Mouse (Mus musculus) liver, postnatal 0 days (tissue): Measurements from ENCODE around the gene Itm2b. TPM values are rescaled to one million over a fixed set of nuclear protein-coding genes. Genes with fewer than 3 reads are reported as not detected.

Experiments used
- ATAC-seq: fragments of 200-750 bp; cut with Nextera tagmentation; 2 replicates; pipeline ENCODE4 v1.8.0; 2017; ENCODE audit warnings: mild to moderate bottlenecking, moderate library complexity
- DNase-seq: peaks from one replicate; pipeline ENCODE4 v3.0.0-alpha.2; 2016
- H3K27ac ChIP-seq: fragments of 300-500 bp; sonication (generic); 2 replicates; pipeline ENCODE4 v1.5.1; 2014; ENCODE audit warnings: antibody characterized with exemption, moderate library complexity, mild to moderate bottlenecking, low read depth
- H3K27me3 ChIP-seq: fragments of 300-500 bp; sonication (generic); 2 replicates; pipeline ENCODE4 v1.6.1; 2014; ENCODE audit warnings: low read length, control low read depth, mixed read lengths; ENCODE audit not compliant: insufficient read depth
- H3K36me3 ChIP-seq: fragments of 300-500 bp; sonication (generic); replicated peaks from 2 replicates; pipeline ENCODE4 v1.6.1; 2014; ENCODE audit warnings: mild to moderate bottlenecking, control low read depth, low read length, moderate library complexity, mixed read lengths; ENCODE audit not compliant: insufficient read depth
- H3K4me1 ChIP-seq: fragments of 300-500 bp; sonication (generic); 2 replicates; pipeline ENCODE4 v1.6.1; 2014; ENCODE audit warnings: antibody characterized with exemption, mild to moderate bottlenecking, control low read depth; ENCODE audit not compliant: insufficient read depth
- H3K4me2 ChIP-seq: fragments of 300-500 bp; sonication (generic); 2 replicates; pipeline ENCODE4 v1.6.1; 2014; ENCODE audit warnings: low read depth, mild to moderate bottlenecking, low read length, moderate library complexity, mixed read lengths
- H3K4me3 ChIP-seq: fragments of 300-500 bp; sonication (generic); 2 replicates; pipeline ENCODE4 v1.5.1; 2014; ENCODE audit warnings: low read depth, low read length
- H3K9ac ChIP-seq: fragments of 300-500 bp; sonication (generic); replicated peaks from 2 replicates; pipeline ENCODE4 v1.6.1; 2014; ENCODE audit warnings: mild to moderate bottlenecking, moderate library complexity
- H3K9me3 ChIP-seq: fragments of 300-500 bp; sonication (generic); 2 replicates; pipeline ENCODE4 v1.6.1; 2016; ENCODE audit warnings: mild to moderate bottlenecking, control low read depth, low read length, mixed read lengths
- CTCF ChIP-seq: sonication (generic); IDR thresholded peaks from 2 replicates; pipeline ENCODE4 v1.5.1; 2016; ENCODE audit warnings: antibody characterized with exemption, low read depth
- EP300 ChIP-seq: IDR thresholded peaks from 2 replicates; pipeline ENCODE4 v1.6.1; 2016; ENCODE audit warnings: antibody characterized with exemption, low read depth, mild to moderate bottlenecking
- WGBS: fragments of 180-500 bp; shearing (Covaris S2); extraction: QIAGEN DNeasy Blood & Tissue Kit; methylation state at CpG from one replicate; pipeline ENCODE4 v1.1.7; 2014; ENCODE audit not compliant: insufficient replicate concordance; 5-methylcytosine and 5-hydroxymethylcytosine counted together
- polyA plus RNA-seq: library from polyadenylated mRNA; unstranded; fragments of >200 nt; fragmentation: Nextera tagmentation; extraction: Ambion mirVana; gene quantifications from 2 replicates; pipeline ENCODE4 v1.2.1, GENCODE M21; 2015

Gene Itm2b
- polyA plus RNA-seq, 1 experiment from 2014 or later = 961 TPM

DNA sequence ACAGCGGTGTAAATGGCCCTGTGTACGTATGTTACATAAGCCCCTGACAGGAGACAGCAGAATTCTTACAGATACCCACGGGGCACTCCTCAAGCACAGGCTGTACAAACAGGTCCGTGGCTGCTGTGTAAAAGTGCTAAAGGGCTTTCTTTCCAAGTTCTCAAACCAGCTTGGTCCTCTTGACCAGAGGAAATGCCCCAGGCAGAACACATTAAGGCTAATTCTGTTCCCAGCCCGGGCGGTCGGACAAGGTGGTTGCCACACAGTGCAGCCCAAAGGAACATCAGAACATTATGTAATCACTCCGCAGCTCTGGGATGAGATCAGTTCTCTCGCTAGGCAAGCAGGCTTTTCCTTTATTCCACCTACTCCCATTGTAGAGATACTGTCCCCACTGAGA lies 2.4 kb downstream of the Itm2b start:
- Histone ChIP-seq H3K4me2 (peak overlapping the region; percentile 82), H3K9me3 (no peaks in the 10 kb centered on the region), H3K27me3 (no peaks in the 10 kb centered on the region), H3K9ac (peak overlapping the region; percentile 97), H3K27ac (peak overlapping the region; percentile 98), H3K4me1 (peaks cover 40% of the 10 kb centered on the region), H3K4me3 (peak overlapping the region; percentile 93), H3K36me3 (peaks cover 31% of the 10 kb centered on the region)
- DNase-seq = peak; percentile 62
- WGBS = 24% methylated on average over 9 of the region's 9 CpGs
- no peak for TF ChIP-seq EP300
- no peak for TF ChIP-seq CTCF
- ATAC-seq = peak; percentile 40

DNA sequence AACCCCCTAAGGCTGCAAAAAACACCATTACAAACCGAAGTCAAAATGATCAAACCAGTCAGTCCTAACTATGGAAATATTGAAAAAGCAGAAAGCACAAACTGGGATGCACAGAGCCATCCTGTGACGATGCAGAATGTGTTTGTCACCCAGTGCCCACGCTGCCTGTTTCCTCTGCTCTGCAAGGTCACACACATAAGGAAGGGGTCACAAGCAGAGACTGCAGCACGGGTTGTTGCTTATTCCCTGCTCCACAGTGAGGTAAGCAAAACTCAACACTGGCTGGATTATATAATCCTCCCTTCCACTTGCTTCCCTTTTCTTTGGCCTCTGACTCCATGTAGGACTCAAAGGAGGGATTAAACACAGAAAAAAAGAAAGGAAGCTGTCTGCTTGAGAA lies 3.5 kb downstream of the Itm2b start:
- Histone ChIP-seq H3K27me3 (no peaks in the 10 kb centered on the region), H3K27ac (peak overlapping the region; percentile 36; the same call in 1 of the 2 replicates), H3K4me3 (no peak overlapping the region; the same call in 1 of the 2 replicates), H3K9ac (0 out of 2 replicates have a peak overlapping the region, but pooled peaks have one; percentile 18), H3K4me2 (peak overlapping the region; percentile 82), H3K9me3 (no peaks in the 10 kb centered on the region), H3K4me1 (peaks cover 42% of the 10 kb centered on the region), H3K36me3 (peaks cover 33% of the 10 kb centered on the region)
- 25% methylated on average over 4 of the region's 4 CpGs for WGBS
- DNase-seq (no peak), ATAC-seq (no peak)
- no peak for TF ChIP-seq CTCF
- no peak for TF ChIP-seq EP300

DNA sequence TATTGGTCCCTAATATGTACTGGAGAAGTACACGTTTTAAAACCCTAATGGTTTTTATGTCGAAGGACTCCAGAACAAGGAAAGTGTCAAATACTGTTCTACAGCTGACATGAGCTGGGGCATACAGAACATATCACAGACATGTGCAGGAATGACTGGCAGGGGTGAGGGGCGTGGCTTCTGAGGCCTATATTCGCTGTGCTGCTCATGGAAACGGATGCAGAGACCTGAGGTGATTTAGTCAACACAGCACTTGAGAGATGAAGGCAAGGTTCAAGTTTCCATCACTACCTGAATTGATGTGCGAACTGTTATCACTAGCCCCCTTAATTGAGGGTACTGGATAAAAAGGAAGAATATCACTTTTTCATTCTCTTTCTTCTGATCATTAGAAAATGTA lies 7.3 kb downstream of the Itm2b start:
- no peak overlapping the region for H3K9ac ChIP-seq
- peaks cover 44% of the 10 kb centered on the region for H3K36me3 ChIP-seq
- WGBS = 71% methylated on average over 6 of the region's 6 CpGs

GRCm38 (mm10) chr14:73376920-73377319 lies 8.2 kb downstream of the Itm2b start:
- TF ChIP-seq EP300 (no peak), CTCF (no peak)
- ATAC-seq (no peak), DNase-seq (no peak)
- Histone ChIP-seq H3K27me3 (no peaks in the 10 kb centered on the region), H3K4me3 (no peak overlapping the region), H3K4me1 (peaks cover 22% of the 10 kb centered on the region), H3K36me3 (peaks cover 51% of the 10 kb centered on the region), H3K9ac (no peak overlapping the region), H3K27ac (peak overlapping the region; percentile 9; the same call in 1 of the 2 replicates), H3K4me2 (no peak overlapping the region), H3K9me3 (no peaks in the 10 kb centered on the region)
- 64% methylated on average over 6 of the region's 6 CpGs for WGBS

More for the DNA sequence above, 7.3 kb downstream of the Itm2b start:
- DNase-seq (no peak), ATAC-seq (no peak)
- H3K27me3 ChIP-seq = no peaks in the 10 kb centered on the region
- H3K4me2 ChIP-seq = no peak overlapping the region
- no peak for TF ChIP-seq EP300
- no peak for TF ChIP-seq CTCF
- H3K4me1 ChIP-seq = peaks cover 28% of the 10 kb centered on the region
- H3K27ac ChIP-seq = no peak overlapping the region
- H3K9me3 ChIP-seq = no peaks in the 10 kb centered on the region
- H3K4me3 ChIP-seq = no peak overlapping the region

DNA sequence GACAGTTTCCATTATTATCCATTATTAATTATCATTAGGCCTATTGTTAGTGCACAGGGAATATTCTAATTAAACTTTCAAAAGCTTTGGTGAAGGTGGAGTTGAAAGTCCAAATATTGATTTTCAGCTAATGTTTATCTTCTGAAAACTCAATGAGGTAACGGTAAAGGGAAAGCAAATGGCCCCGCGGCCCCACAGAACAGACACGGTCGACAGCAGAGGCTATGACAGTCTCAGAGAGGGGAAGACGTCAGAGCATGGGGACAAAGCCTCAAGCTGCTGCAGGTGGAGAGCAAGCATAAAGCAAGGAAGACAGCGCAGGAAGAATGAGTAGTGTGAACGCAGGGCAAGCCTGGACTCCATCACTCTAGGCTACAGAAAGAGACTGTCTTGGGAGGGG lies 9.2 kb downstream of the Itm2b start:
- 61% methylated on average over 8 of the region's 8 CpGs for WGBS
- ATAC-seq = peak; percentile 70
- H3K9ac ChIP-seq = no peak overlapping the region

DNA sequence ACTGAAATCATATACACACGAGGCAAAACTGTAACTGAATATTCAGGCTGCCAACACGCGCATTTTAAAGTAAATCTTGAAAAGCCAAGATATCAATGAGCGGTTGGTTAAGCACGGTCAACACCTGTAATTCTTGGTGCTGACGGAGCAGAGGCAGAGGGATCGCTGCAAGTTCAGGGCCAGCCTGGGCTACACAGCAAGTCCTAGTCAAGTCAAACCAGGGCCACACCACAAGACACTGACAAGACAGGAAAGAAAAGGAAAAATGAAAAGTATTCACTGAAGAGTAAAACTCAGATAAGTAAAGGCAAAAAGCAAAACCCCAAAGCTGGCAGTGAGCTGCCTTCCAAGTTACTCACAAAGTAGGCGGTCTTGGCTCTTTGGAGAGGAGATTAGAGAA lies 9.6 kb downstream of the Itm2b start:
- Histone ChIP-seq H3K9ac (no peak overlapping the region), H3K4me2 (peak overlapping the region; percentile 45), H3K27ac (peak overlapping the region; percentile 55), H3K4me3 (no peak overlapping the region), H3K9me3 (no peaks in the 10 kb centered on the region), H3K36me3 (peaks cover 59% of the 10 kb centered on the region), H3K4me1 (peaks cover 19% of the 10 kb centered on the region), H3K27me3 (no peaks in the 10 kb centered on the region)
- TF ChIP-seq CTCF (no peak), EP300 (no peak)
- WGBS = 80% methylated on average over 8 of the region's 8 CpGs
- no peak; the same call in 1 of the 2 replicates for ATAC-seq
- no peak for DNase-seq

More for the DNA sequence above, 9.2 kb downstream of the Itm2b start:
- H3K36me3 ChIP-seq = peaks cover 57% of the 10 kb centered on the region
- no peak overlapping the region for H3K4me3 ChIP-seq
- TF ChIP-seq CTCF (no peak), EP300 (no peak)
- no peaks in the 10 kb centered on the region for H3K9me3 ChIP-seq
- DNase-seq = peak; percentile 57
- peak overlapping the region; percentile 55 for H3K27ac ChIP-seq
- H3K4me1 ChIP-seq = peaks cover 19% of the 10 kb centered on the region
- H3K27me3 ChIP-seq = no peaks in the 10 kb centered on the region
- peak overlapping the region; percentile 30 for H3K4me2 ChIP-seq
